Comparison of ENCODE assay signal across 8 mouse cellular contexts in genomic region chr13:16017338-16017737, GRCm38 (mm10). TPM values are rescaled to one million over a fixed set of nuclear protein-coding genes. Genes with fewer than 3 reads are reported as not detected.
DNase-seq lines count a peak whose midpoint lies in the region; ATAC-seq and TF ChIP-seq lines count a peak whose summit lies in the region.

No protein-coding gene starts in this region.

- H3K27ac ChIP-seq in kidney, postnatal 0 days: no peak overlapping the region
- no peak overlapping the region for H3K27ac ChIP-seq in embryonic facial prominence, embryonic 11.5 days (replicated peaks; ENCODE audit: low read depth, low read length)
- no peak overlapping the region for H3K27ac ChIP-seq in intestine, embryonic 14.5 days (ENCODE audit: low read depth)

- no peaks in the 10 kb centered on the region for H3K4me1 ChIP-seq in kidney, postnatal 0 days (replicated peaks; ENCODE audit: insufficient read depth, low read length)
- no peaks in the 10 kb centered on the region for H3K4me1 ChIP-seq in embryonic facial prominence, embryonic 11.5 days (ENCODE audit: control insufficient read depth, insufficient read depth, low read length)
- H3K4me1 ChIP-seq in intestine, embryonic 14.5 days (replicated peaks; ENCODE audit: control insufficient read depth, insufficient read depth, low read length): no peaks in the 10 kb centered on the region; the same call in 1 of the 2 replicates

- ATAC-seq in kidney, postnatal 0 days (replicated peaks; ENCODE audit: low FRiP score, low read depth): no peak
- ATAC-seq in embryonic facial prominence, embryonic 11.5 days (replicated peaks; ENCODE audit: insufficient number of reproducible peaks, low FRiP score, low TSS enrichment, low read depth): no peak
- ATAC-seq in intestine, embryonic 14.5 days (replicated peaks; ENCODE audit: low FRiP score, low TSS enrichment, low read depth): no peak

- no peak for DNase-seq in kidney, postnatal 0 days (ENCODE audit: low spot score)
- DNase-seq in kidney, postnatal 25 days: no peak
- peak; percentile 21 for DNase-seq in embryonic facial prominence, embryonic 11.5 days (ENCODE audit: low spot score)
- DNase-seq in intestine, embryonic 14.5 days (ENCODE audit: low spot score): peak; percentile 55
- peak; percentile 29 for DNase-seq in neural tube, embryonic 10.5 days (ENCODE audit: extremely low spot score, low spot score)
- DNase-seq in right cerebral cortex, postnatal 25 days: no peak
- no peak for DNase-seq in kidney, adult 18-20 months
- DNase-seq in thymus, postnatal 10 days (ENCODE audit: low spot score in 2 of 2): no peak

- H3K27me3 ChIP-seq in kidney, postnatal 0 days (ENCODE audit: insufficient read depth, low read length): peaks cover 15% of the 10 kb centered on the region; the same call in 1 of the 2 replicates
- 0 out of 2 replicates have a peak, but pooled peaks cover 3% of the 10 kb centered on the region for H3K27me3 ChIP-seq in embryonic facial prominence, embryonic 11.5 days (ENCODE audit: control insufficient read depth, insufficient read depth, low read length)
- H3K27me3 ChIP-seq in intestine, embryonic 14.5 days (replicated peaks; ENCODE audit: control insufficient read depth, insufficient read depth, low read length): peaks cover 19% of the 10 kb centered on the region

- TF ChIP-seq CTCF in kidney, postnatal 0 days (IDR thresholded peaks at IDR 0.05; ENCODE audit: low read depth): no peak

- H3K4me2 ChIP-seq in kidney, postnatal 0 days (ENCODE audit: low read length): peak overlapping the region; percentile 60
- peak overlapping the region; percentile 67 for H3K4me2 ChIP-seq in embryonic facial prominence, embryonic 11.5 days (ENCODE audit: low read depth, low read length)
- peak overlapping the region; percentile 68 for H3K4me2 ChIP-seq in intestine, embryonic 14.5 days (ENCODE audit: low read length)

- no peaks in the 10 kb centered on the region for H3K36me3 ChIP-seq in kidney, postnatal 0 days (ENCODE audit: insufficient read depth, low read length)
- H3K36me3 ChIP-seq in embryonic facial prominence, embryonic 11.5 days (replicated peaks; ENCODE audit: control insufficient read depth, insufficient read depth, low read depth, low read length): no peaks in the 10 kb centered on the region
- H3K36me3 ChIP-seq in intestine, embryonic 14.5 days (ENCODE audit: control insufficient read depth, insufficient read depth, low read length): no peaks in the 10 kb centered on the region

- H3K9ac ChIP-seq in kidney, postnatal 0 days (ENCODE audit: low read depth, low read length): no peak overlapping the region
- peak overlapping the region; percentile 58 for H3K9ac ChIP-seq in embryonic facial prominence, embryonic 11.5 days (replicated peaks; ENCODE audit: low read length)
- 0 out of 2 replicates have a peak overlapping the region, but pooled peaks have one; percentile 32 for H3K9ac ChIP-seq in intestine, embryonic 14.5 days (ENCODE audit: low read length)

- under 1% methylated on average over 20 of the region's 20 CpGs for WGBS in kidney, postnatal 0 days
- WGBS in embryonic facial prominence, embryonic 11.5 days: under 1% methylated on average over 20 of the region's 20 CpGs
- WGBS in intestine, embryonic 14.5 days: under 1% methylated on average over 20 of the region's 20 CpGs

- H3K4me3 ChIP-seq in kidney, postnatal 0 days (replicated peaks; ENCODE audit: low read depth, low read length): peak overlapping the region; percentile 34
- peak overlapping the region; percentile 42 for H3K4me3 ChIP-seq in embryonic facial prominence, embryonic 11.5 days (ENCODE audit: low read depth, low read length)
- peak overlapping the region; percentile 39 for H3K4me3 ChIP-seq in intestine, embryonic 14.5 days (ENCODE audit: low read depth, low read length)

- no peaks in the 10 kb centered on the region for H3K9me3 ChIP-seq in kidney, postnatal 0 days (replicated peaks; ENCODE audit: low read length)
- no peaks in the 10 kb centered on the region for H3K9me3 ChIP-seq in embryonic facial prominence, embryonic 11.5 days (replicated peaks; ENCODE audit: control insufficient read depth, low read length)
- H3K9me3 ChIP-seq in intestine, embryonic 14.5 days (ENCODE audit: control insufficient read depth, low read length): no peaks in the 10 kb centered on the region

RNA-seq across cellular contexts. Expression of gene Inhba, which starts 5.7 kb away (rescaled TPM):
- polyA plus RNA-seq in kidney, postnatal 0 days (2015; fragmentation: Nextera tagmentation; extraction: Ambion mirVana): 0.33 and 0.47 TPM in 2 replicates
- polyA plus RNA-seq in embryonic facial prominence, embryonic 11.5 days (2014; fragmentation: Nextera tagmentation; extraction: Ambion mirVana): 4.4 and 4.5 TPM in 2 replicates
- polyA plus RNA-seq in intestine, embryonic 14.5 days (2014; fragmentation: Nextera tagmentation; extraction: Ambion mirVana): 1.6 and 2.2 TPM in 2 replicates

Comparison
In these comparisons a context has a peak if more than half of its experiments do, and no peak if none do; other contexts are left out.
1. DNase-seq: peak in embryonic facial prominence, embryonic 11.5 days (single experiment), intestine, embryonic 14.5 days (single experiment) and neural tube, embryonic 10.5 days (single experiment); none in kidney, postnatal 0 days (single experiment), kidney, postnatal 25 days (0 of 2), right cerebral cortex, postnatal 25 days (single experiment), kidney, adult 18-20 months (single experiment) and thymus, postnatal 10 days (0 of 2).
2. Peak in every context shown above with its lines, with median percentiles within 50 percentile points of each other: H3K4me2 ChIP-seq and H3K4me3 ChIP-seq.